Mouse (Mus musculus) cerebellum, adult 11-12 months (tissue): ENCODE data around the gene Fam185a.

ENCODE experiments used
- DNase-seq: peaks from one replicate; pipeline ENCODE4 v3.0.0; 2022

The Fam185a gene

DNA sequence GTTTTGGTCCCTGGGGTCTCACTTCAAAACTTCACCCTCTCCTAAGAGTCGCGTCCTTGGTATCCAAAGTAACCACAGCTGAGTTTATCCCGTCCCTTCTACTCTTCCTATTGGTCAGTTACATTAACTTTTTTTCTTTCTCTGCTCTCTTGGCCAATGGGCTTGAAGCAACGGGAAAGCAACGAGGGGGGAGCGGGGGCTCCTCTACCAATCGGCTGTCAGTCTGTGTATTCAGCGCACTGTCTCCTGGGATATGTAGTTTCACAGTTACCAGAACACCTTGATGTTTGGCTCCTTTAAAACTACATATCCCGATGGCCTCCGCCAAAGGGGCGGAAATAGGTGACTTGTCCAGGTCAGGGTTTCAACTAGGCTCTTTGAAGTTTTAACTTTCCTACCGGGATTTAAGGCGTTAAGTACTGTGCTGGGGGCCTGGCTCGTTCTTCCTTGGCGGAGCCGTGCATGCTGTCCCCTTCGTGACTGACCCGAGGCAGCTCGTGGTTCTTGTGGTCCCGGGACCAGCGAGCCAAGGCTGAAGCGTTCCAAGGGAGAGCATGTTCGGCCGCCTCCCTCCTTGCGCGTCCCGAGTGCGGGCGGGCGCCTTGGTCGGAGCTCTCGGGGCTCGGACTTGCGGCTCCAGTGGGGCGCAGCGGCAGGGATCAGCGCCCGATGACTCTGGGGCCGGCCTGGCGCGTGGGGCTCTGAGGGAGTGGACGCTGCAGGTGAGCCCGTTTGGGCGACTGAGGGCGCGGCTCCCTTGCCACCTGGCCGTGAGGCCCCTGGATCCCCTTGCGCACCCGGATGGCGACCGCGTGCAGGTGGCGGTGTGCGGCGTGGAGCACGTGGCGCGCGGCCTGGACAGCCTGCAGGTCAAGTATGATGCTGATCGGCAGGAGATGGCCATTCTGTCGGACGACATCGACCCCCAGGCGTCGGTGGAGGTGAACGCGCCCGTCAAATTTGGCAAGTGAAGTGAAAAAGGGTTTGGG is at the start of gene Fam185a, which contains the start of gene Ccdc146:
Gene Fam185a (plus strand): TSS at position 345 of the 989 bp plus-strand sequence.
Gene Ccdc146 (minus strand): TSS at position 64 of the 989 bp plus-strand sequence.
- DNase-seq: peak; percentile 96

GRCm38 (mm10) chr5:21376935-21377334 is 47.8 kb upstream of the Fam185a start:
- DNase-seq: no peak

- DNase-seq: no peak
Observed at GRCm38 (mm10) chr5:21378397-21378796, 46.4 kb upstream of the Fam185a start.

DNA sequence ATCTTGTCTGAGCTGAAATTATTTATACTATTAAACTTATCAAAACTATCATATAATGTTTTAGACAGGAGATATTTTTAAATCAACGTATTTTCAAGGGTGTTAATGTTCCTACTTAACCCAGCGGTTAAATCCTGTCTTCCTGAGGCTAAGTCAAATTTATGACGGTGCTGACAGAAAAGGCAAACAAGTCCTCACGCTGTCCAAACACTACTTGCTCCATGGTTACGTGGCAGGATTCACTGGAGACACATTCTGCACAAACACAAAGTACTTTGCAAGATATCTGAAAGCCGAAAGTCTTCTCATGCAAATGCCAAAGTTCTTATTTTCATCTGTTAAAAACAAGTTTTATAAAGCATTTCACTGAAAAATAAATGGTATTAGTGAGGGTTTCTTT is 42.8 kb upstream of the Fam185a start:
- no peak for DNase-seq

GRCm38 (mm10) chr5:21382678-21383077 is 42.1 kb upstream of the Fam185a start:
- no peak for DNase-seq

DNA sequence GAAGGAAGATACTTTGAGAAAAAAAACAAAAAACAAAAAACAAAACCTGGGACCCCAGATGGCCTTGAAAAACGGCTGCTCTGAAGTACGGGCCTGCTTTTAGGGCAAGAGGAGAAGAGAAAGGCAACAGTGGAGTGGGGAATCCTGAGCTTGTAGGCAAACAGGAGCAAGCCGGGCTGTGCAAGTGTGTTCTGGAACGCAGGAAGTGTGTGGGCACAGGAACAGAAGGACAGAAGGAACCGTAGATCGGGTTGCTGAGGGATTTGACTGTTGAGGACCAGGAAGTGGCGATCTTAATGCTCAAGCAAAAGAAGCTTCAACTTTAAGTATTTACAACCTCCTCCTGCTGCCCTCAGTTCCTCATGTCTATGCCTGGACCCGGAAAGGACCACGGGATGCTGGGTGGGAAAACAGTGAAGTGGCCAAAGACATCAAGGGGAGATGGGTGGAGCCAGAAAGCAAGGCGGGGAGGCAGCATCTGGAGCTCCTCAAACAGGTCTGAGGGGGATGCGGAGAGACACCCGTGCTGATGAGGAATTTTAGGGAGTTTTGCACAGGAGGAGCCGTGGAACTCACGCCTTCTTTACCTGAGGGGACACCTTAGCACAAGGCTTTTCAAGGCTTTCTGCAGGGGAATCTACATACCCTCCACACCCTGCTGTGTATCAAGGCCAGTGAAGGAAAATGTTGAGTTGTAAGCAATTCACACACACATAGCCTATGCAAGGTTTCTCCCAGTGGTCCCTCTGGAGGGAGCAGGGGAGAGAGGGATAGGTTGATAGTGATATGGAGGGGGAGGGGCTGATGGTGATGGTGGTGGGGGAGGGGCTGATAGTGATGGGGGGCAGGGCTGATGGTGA is 41.1 kb upstream of the Fam185a start:
- DNase-seq: no peak

DNA sequence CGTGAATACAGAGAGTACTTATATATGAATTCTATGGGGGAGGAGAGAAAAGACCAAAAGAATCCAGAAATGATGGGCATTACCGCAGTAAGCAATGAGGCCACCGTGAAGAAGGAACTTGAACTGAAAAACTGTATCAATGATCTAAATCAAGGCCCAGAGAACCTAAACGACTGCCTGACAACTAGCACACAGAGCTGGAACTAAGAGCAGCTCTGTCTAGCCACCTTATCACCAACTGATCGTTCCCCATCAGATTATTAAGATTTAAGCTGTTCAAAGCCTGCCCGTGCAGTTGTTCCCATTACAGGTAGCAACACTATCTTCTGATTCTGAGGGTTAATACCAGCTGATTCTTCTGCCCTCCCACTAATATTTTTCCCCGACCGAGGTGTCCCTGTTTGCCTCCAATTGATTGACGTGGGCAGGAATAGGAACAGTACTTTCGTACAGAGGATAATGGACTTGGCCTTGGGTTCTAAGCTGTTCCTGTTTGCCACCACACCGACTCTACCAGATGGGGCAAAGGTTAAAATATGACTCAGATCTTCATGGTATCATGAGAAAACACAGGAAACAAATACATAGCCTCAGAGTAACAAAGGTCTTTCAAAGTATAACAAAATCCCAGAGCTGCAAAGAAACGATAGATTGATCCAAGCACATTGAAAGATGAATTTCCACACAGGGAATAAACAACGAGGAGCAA is 40.4 kb upstream of the Fam185a start:
- no peak for DNase-seq

GRCm38 (mm10) chr5:21384976-21385375 is 39.8 kb upstream of the Fam185a start:
- DNase-seq: no peak

DNA sequence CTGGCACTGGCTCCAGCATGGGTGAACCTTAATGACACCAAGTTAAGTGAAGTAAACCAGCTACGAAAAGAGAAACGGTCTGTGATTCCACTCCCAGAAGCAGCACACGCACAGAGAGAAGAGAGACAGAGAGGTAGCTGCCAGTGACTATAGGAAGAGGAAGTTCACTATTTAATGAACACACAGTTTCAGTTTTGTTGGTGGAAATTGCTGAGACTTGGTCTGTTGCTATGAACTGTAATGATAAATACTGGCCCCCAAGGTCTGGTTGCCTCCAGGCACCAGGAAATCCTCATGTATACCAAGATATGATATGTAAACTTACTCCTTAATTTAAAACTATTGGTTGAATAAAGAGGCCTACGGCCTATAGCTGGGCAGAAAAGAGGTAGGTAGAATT is 38.3 kb upstream of the Fam185a start:
- DNase-seq: no peak

GRCm38 (mm10) chr5:21387340-21387739 is 37.4 kb upstream of the Fam185a start:
- DNase-seq: no peak

DNA sequence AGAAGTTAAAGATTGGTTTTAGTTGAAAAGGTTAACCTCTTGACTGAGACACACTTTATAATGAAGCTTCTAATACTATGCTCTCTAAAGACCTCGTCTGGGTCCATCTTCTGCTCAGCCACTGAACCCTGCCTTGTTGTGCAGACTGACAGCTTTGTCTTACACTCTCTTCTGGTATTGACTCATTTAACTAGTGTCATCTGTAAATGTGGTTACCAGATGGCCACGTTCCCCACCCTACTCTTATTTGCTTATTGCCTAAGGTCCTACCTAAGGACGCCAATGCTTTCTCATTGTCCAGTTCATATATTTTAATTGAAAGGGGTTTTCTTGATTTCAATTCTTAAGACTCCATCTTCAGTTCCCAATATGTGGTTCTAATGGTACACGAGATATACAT is 35.9 kb upstream of the Fam185a start:
- DNase-seq: no peak

GRCm38 (mm10) chr5:21391616-21392384 is 33.0 kb upstream of the Fam185a start:
- DNase-seq: no peak

DNA sequence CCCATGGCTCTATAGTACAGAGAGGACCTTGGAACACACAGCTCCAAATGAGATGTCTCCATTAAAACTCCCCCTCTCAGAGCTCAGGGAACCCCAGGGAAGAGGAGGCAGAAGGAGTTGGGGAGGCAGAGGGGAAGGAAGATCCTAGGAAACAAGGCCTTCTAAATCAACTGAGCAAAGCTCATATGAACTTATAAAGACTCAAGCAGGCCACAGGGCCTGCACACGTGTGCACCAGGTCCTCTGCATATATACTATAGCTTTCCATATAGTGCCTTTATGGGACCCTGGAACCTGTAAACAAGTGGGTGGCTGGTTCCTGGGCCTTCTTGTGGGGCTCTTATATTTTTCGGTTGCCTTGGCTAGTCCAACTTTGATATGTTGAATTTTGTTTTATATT is 30.2 kb upstream of the Fam185a start:
- no peak for DNase-seq

DNA sequence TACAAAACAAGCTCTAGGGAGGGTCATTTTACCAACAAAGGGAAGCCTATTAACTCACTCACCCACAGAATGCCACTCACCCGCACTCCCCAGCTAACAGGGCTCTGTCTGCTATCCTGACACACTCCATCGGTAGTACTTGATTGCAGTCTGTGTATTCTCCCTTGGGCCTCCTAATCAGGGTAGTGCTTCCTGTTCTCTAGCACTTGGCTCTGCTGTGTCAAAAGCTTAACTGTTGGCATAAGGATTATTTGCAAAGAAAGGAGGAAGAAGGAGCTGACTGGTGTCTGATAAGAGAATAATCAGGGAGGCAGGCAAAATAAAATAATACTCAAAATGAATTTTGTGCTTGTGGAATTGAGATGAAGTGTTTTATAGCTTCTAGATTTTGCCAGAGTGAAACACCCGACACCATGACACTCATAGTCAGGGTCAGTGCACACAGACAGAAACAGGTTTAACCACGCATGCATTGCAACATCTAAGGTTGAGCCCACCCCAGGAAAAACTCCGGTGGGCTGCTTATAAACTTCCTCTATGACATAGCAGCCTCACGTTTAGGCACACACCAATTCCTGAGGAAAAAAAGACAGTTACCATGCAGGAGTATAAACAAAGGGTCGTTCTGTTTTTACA is 29.4 kb upstream of the Fam185a start:
- no peak for DNase-seq

GRCm38 (mm10) chr5:21411261-21411666 is 13.5 kb upstream of the Fam185a start:
- no peak for DNase-seq

- DNase-seq: no peak
Observed at GRCm38 (mm10) chr5:21412056-21412455, 12.7 kb upstream of the Fam185a start.

DNA sequence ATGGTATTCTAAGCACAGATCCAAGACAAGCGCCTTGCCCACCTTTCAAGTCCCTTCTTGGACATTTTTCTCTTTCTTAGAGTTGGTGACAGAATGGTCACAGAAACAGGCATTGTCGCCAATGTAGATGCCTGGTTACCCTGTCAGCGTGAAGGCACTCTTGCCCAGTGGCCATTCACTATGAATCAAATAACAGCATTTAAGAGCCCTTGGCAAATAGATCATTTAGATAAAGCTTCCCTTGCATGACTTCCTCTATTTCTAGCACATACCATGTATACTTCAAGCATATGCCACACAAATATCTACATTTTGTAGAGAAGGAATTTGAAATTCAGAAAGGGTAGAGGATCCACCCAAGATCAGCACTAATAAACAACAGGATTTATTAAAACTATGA is 11.4 kb upstream of the Fam185a start:
- no peak for DNase-seq

DNA sequence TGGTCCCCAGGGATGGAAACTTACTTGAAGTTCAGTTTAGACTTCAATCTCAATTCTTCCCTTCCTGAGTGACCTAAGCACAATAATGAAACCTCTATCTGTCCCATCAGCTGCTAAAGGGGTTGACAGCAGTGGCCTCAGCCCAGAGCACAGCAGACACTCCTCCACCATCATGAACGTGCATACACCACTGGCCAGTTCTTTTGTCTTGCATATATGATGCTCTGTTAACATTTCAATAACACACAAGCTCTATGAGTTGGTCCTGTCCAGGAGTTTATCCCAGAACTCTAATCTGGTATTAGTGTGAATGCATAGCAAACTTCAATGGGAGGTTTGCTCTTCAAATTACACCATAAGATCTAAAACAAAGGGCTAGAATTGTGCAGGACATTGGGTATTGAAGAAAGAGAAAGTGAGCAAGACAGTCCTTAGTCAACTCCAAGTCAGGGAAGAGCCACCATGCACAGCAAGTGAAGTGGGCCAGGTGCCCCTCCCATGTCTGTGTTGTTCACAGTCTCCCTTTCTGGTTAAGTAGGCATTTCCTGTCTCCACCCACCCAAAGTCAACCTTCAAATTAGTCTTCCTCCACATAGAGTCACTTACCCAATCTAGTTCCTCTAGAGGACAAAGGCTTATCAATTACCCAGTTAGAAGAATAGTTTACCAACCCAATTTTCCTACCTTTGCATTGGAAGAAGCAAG is 10.5 kb upstream of the Fam185a start:
- no peak for DNase-seq

GRCm38 (mm10) chr5:21418613-21419012 is 6.1 kb upstream of the Fam185a start:
- DNase-seq: no peak

- DNase-seq: no peak
Observed at GRCm38 (mm10) chr5:21420609-21421008, 4.1 kb upstream of the Fam185a start.

DNA sequence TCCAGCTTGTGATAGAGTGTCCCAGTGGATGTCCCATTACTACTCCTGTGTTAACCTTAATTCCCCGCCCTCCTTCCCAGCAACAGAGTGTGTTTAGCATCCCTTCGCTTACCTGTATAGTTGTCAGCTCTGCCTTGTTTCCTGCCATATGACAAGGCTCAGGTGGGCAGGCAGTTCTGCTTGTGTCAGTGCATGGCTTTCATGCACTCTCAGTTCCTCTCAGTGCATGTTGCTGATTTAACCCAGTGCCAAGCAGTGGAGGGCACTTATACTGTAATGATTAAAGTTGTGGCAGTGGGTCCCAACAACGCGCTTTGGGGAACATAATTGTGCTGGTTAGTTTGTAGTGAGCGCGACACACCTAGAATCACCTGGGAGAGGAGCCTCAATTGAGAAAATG is 1.9 kb downstream of the Fam185a start:
- DNase-seq: no peak
